ENCODE assay signal across 9 mouse cellular contexts in genomic region chr9:35108916-35109315, GRCm38 (mm10). TPM values are rescaled to one million over a fixed set of nuclear protein-coding genes. Genes with fewer than 3 reads are reported as not detected.
DNase-seq lines count a peak whose midpoint lies in the region; ATAC-seq and TF ChIP-seq lines count a peak whose summit lies in the region.
"Had no signal": no experiment of that assay in that cellular context is flagged by ENCODE, and none has a peak within 500 bp of the region (broad histone marks: within the 10 kb centered on the region; RNA-seq: fewer than 3 reads in every experiment).

No protein-coding gene starts in this region.

- no peaks in the 10 kb centered on the region for H3K27me3 ChIP-seq in hindbrain, embryonic 11.5 days (ENCODE audit: control insufficient read depth, insufficient read depth, low read length)
- no peaks in the 10 kb centered on the region for H3K27me3 ChIP-seq in midbrain, postnatal 0 days (ENCODE audit: insufficient read depth, low read length)
- H3K27me3 ChIP-seq: midbrain, embryonic 12.5 days had no signal

- WGBS in hindbrain, embryonic 11.5 days: 53% methylated on average over 5 of the region's 5 CpGs
- WGBS in midbrain, postnatal 0 days: 52% methylated on average over 5 of the region's 5 CpGs

- H3K4me1 ChIP-seq in hindbrain, embryonic 11.5 days (replicated peaks; ENCODE audit: control insufficient read depth, insufficient read depth, low read length): no peaks in the 10 kb centered on the region
- H3K4me1 ChIP-seq in midbrain, postnatal 0 days (ENCODE audit: insufficient read depth, low read length): no peaks in the 10 kb centered on the region; the same call in 1 of the 2 replicates

- TF ChIP-seq CTCF in midbrain, postnatal 0 days (IDR thresholded peaks at IDR 0.05): no peak

- no peak overlapping the region for H3K4me3 ChIP-seq in hindbrain, embryonic 11.5 days (ENCODE audit: low read depth, low read length)
- H3K4me3 ChIP-seq in midbrain, postnatal 0 days (ENCODE audit: low read depth, low read length): no peak overlapping the region
- H3K4me3 ChIP-seq: midbrain, embryonic 12.5 days had no signal

- H3K27ac ChIP-seq in hindbrain, embryonic 11.5 days (ENCODE audit: low read depth, low read length): no peak overlapping the region
- H3K27ac ChIP-seq in midbrain, postnatal 0 days (ENCODE audit: low read depth, low read length): no peak overlapping the region
- H3K27ac ChIP-seq: midbrain, embryonic 12.5 days had no signal

- DNase-seq in urinary bladder, postnatal 14 days (ENCODE audit: low spot score): peak; percentile 64
- no peak for DNase-seq in urinary bladder, adult 2 months (ENCODE audit: low spot score)
- peak; percentile 16 for DNase-seq in hindbrain, embryonic 11.5 days (ENCODE audit: low spot score)
- peak; percentile 93 for DNase-seq in left cerebral cortex, postnatal 4 days
- peak; percentile 87 for DNase-seq in midbrain, postnatal 0 days (ENCODE audit: low spot score)
- no peak for DNase-seq in spleen, postnatal 14 days (ENCODE audit: low spot score in 2 of 2)
- DNase-seq in kidney, postnatal 36 days: no peak

- intact Hi-C loops in left cerebral cortex, postnatal 4 days (cut with DNase I): no loop called here

- H3K9ac ChIP-seq in hindbrain, embryonic 11.5 days (ENCODE audit: low read depth, low read length): no peak overlapping the region
- no peak overlapping the region for H3K9ac ChIP-seq in midbrain, postnatal 0 days (replicated peaks; ENCODE audit: low read length, poor library complexity, severe bottlenecking)
- H3K9ac ChIP-seq: midbrain, embryonic 12.5 days had no signal

- H3K36me3 ChIP-seq in hindbrain, embryonic 11.5 days (ENCODE audit: control insufficient read depth, insufficient read depth, low read length): no peaks in the 10 kb centered on the region
- no peaks in the 10 kb centered on the region for H3K36me3 ChIP-seq in midbrain, postnatal 0 days (ENCODE audit: insufficient read depth, low read length)
- H3K36me3 ChIP-seq: midbrain, embryonic 12.5 days had no signal

- ATAC-seq in frontal cortex, adult (ENCODE audit: low TSS enrichment): peak; percentile 78
- ATAC-seq in hindbrain, embryonic 11.5 days (ENCODE audit: low FRiP score): no peak
- ATAC-seq in midbrain, postnatal 0 days (ENCODE audit: low FRiP score): peak; percentile 81

- H3K4me2 ChIP-seq in hindbrain, embryonic 11.5 days (replicated peaks; ENCODE audit: low read depth, low read length): no peak overlapping the region
- no peak overlapping the region for H3K4me2 ChIP-seq in midbrain, postnatal 0 days (ENCODE audit: low read depth, low read length, poor library complexity, severe bottlenecking)
- H3K4me2 ChIP-seq: midbrain, embryonic 12.5 days had no signal

- H3K9me3 ChIP-seq in hindbrain, embryonic 11.5 days (ENCODE audit: control insufficient read depth, low read length): no peaks in the 10 kb centered on the region
- H3K9me3 ChIP-seq in midbrain, postnatal 0 days (ENCODE audit: low read length): no peaks in the 10 kb centered on the region
- H3K9me3 ChIP-seq: midbrain, embryonic 12.5 days had no signal

RNA-seq across cellular contexts. Expression of gene St3gal4, which starts 10.2 kb away (rescaled TPM):
- polyA plus RNA-seq in urinary bladder, adult 2 months (2012; rRNA removed): 5.1 and 11.2 TPM in 2 replicates
- 11.7 and 13.7 TPM in 2 replicates for polyA plus RNA-seq in hindbrain, embryonic 11.5 days (2014; fragmentation: Nextera tagmentation; extraction: Ambion mirVana)
- 10 to 100 TPM; 19.0 to 22.6 TPM for total RNA-seq in left cerebral cortex, postnatal 4 days (2021)
- total RNA-seq in midbrain, postnatal 0 days (2014; rRNA removed): 25.0 and 29.8 TPM in 2 replicates
- 19.6 and 20.0 TPM in 2 replicates for polyA plus RNA-seq in midbrain, postnatal 0 days (2015; fragmentation: Nextera tagmentation; extraction: Ambion mirVana)

Comparison
In these comparisons a context has a peak if more than half of its experiments do, and no peak if none do; other contexts are left out.
1. DNase-seq: peak in urinary bladder, postnatal 14 days (single experiment), hindbrain, embryonic 11.5 days (single experiment), left cerebral cortex, postnatal 4 days (single experiment) and midbrain, postnatal 0 days (single experiment); none in urinary bladder, adult 2 months (single experiment), spleen, postnatal 14 days (0 of 2) and kidney, postnatal 36 days (0 of 2).